Mouse (Mus musculus) gastrocnemius, adult 8-10 months (tissue): ENCODE measurements around the gene Nbl1. TPM values are rescaled to one million over a fixed set of nuclear protein-coding genes. Genes with fewer than 3 reads are reported as not detected.

Experiments
- DNase-seq, 2 experiments: peaks; one replicate each; pipeline ENCODE4 v3.0.0; 2022; ENCODE audit warnings: low spot score in 2 of 2
- total RNA-seq, 4 experiments: library from RNA; stranded (reverse); gene quantifications; 2 replicates each; pipeline ENCODE4 v1.2.4; 2022

The Nbl1 gene
- total RNA-seq, 4 experiments from 2014 or later, result 11.6 to 26.3 (median 16.5) TPM

- DNase-seq, result no peak
Measured at GRCm38 (mm10) chr4:139100326-139100725, 7.5 kb upstream of the Nbl1 start.

GRCm38 (mm10) chr4:139096201-139096600, 3.4 kb upstream of the Nbl1 start:
- DNase-seq, result no peak

GRCm38 (mm10) chr4:139095406-139095805, 2.6 kb upstream of the Nbl1 start:
- DNase-seq, result no peak

GRCm38 (mm10) chr4:139093196-139093530, 370 bp upstream of the Nbl1 start:
- DNase-seq, result no peak

GRCm38 (mm10) chr4:139091478-139092355, 1.1 kb downstream of the Nbl1 start:
- DNase-seq, result no peak

- DNase-seq, result no peak
Measured at GRCm38 (mm10) chr4:139091066-139091465, 1.7 kb downstream of the Nbl1 start.

GRCm38 (mm10) chr4:139090303-139090940, 2.4 kb downstream of the Nbl1 start:
- no peak for DNase-seq

GRCm38 (mm10) chr4:139088982-139089671, 3.7 kb downstream of the Nbl1 start:
- no peak for DNase-seq

GRCm38 (mm10) chr4:139086984-139087383, 5.8 kb downstream of the Nbl1 start:
- DNase-seq, result no peak

GRCm38 (mm10) chr4:139086037-139086436, 6.8 kb downstream of the Nbl1 start:
- peak; percentile 68 to 71 for DNase-seq

GRCm38 (mm10) chr4:139085337-139085736, 7.5 kb downstream of the Nbl1 start:
- DNase-seq, result no peak

GRCm38 (mm10) chr4:139082790-139083564, 9.8 kb downstream of the Nbl1 start:
- no peak for DNase-seq

- DNase-seq, result no peak
Measured at GRCm38 (mm10) chr4:139081270-139081931, 11.4 kb downstream of the Nbl1 start.

- DNase-seq, result no peak
Measured at GRCm38 (mm10) chr4:139080259-139080658, 12.5 kb downstream of the Nbl1 start.

GRCm38 (mm10) chr4:139079439-139079838, 13.4 kb downstream of the Nbl1 start:
- no peak for DNase-seq

GRCm38 (mm10) chr4:139078726-139079125, 14.1 kb downstream of the Nbl1 start:
- DNase-seq, result no peak

- no peak for DNase-seq
Measured at GRCm38 (mm10) chr4:139078313-139078712, 14.5 kb downstream of the Nbl1 start.

- no peak for DNase-seq
Measured at GRCm38 (mm10) chr4:139075915-139076314, 16.9 kb downstream of the Nbl1 start.

- DNase-seq, result no peak
Measured at GRCm38 (mm10) chr4:139075041-139075711, 17.6 kb downstream of the Nbl1 start, which contains the start of gene Htr6. TSS of gene Htr6 (minus strand) at chr4:139075570.

- DNase-seq, result peak in 1 of 2 experiments; percentile 61
Measured at GRCm38 (mm10) chr4:139074060-139074459, 18.7 kb downstream of the Nbl1 start.
